Mouse (Mus musculus) kidney, adult 2 months (tissue): ENCODE results near the gene Slc27a3. TPM values are rescaled to one million over a fixed set of nuclear protein-coding genes. Genes with fewer than 3 reads are reported as not detected.
A peak's percentile ranks its signal among the peaks of the same experiment; 100 is the strongest.

Source experiments
- DNase-seq: peaks from one replicate; pipeline ENCODE4 v3.0.0; 2021
- H3K27ac ChIP-seq: fragments of 200-500 bp; 2 replicates; pipeline ENCODE4 v1.5.1; 2012; ENCODE audit warnings: low read depth, low read length, control low read depth, inconsistent platforms; ENCODE audit not compliant: insufficient read depth
- H3K27me3 ChIP-seq: fragments of 200-500 bp; replicated peaks from 2 replicates; pipeline ENCODE4 v1.6.1; 2012; ENCODE audit warnings: mild to moderate bottlenecking, moderate library complexity, low read length, inconsistent platforms; ENCODE audit not compliant: control insufficient read depth, insufficient read depth
- H3K36me3 ChIP-seq: fragments of 200-500 bp; 2 replicates; pipeline ENCODE4 v1.6.1; 2012; ENCODE audit warnings: mild to moderate bottlenecking, moderate library complexity, low read length, inconsistent platforms; ENCODE audit not compliant: control insufficient read depth, insufficient read depth
- H3K4me1 ChIP-seq: fragments of 200-500 bp; 2 replicates; pipeline ENCODE4 v1.6.1; 2011; ENCODE audit warnings: low read length; ENCODE audit not compliant: control insufficient read depth, insufficient read depth
- H3K4me3 ChIP-seq: fragments of 200-500 bp; 2 replicates; pipeline ENCODE4 v1.5.1; 2011; ENCODE audit warnings: mild to moderate bottlenecking, low read depth, low read length, control low read depth; ENCODE audit not compliant: insufficient read depth
- CTCF ChIP-seq: fragments of 200-500 bp; conservative IDR thresholded peaks from 2 replicates; pipeline ENCODE4 v1.5.1; 2011; ENCODE audit warnings: low read depth, mild to moderate bottlenecking, control low read depth, low read length, moderate library complexity, mixed read lengths; ENCODE audit not compliant: insufficient read depth, insufficient read length
- POLR2A ChIP-seq: fragments of 200-500 bp; IDR thresholded peaks from one replicate; pipeline ENCODE4 v1.6.1; 2011; ENCODE audit warnings: low read depth, low read length, control low read depth
- WGBS: fragments of 180-500 bp; shearing (Covaris S2); methylation state at CpG from one replicate; pipeline ENCODE4 v1.1.7; 2018; 5-methylcytosine and 5-hydroxymethylcytosine counted together
- polyA plus RNA-seq: library from polyadenylated mRNA; depleted of rRNA; stranded (reverse); fragments of >200 nt; gene quantifications from 2 replicates; pipeline ENCODE4 v1.2.3, GENCODE M21; 2012

Slc27a3 gene
- polyA plus RNA-seq, 1 experiment, result 12.9 TPM

DNA sequence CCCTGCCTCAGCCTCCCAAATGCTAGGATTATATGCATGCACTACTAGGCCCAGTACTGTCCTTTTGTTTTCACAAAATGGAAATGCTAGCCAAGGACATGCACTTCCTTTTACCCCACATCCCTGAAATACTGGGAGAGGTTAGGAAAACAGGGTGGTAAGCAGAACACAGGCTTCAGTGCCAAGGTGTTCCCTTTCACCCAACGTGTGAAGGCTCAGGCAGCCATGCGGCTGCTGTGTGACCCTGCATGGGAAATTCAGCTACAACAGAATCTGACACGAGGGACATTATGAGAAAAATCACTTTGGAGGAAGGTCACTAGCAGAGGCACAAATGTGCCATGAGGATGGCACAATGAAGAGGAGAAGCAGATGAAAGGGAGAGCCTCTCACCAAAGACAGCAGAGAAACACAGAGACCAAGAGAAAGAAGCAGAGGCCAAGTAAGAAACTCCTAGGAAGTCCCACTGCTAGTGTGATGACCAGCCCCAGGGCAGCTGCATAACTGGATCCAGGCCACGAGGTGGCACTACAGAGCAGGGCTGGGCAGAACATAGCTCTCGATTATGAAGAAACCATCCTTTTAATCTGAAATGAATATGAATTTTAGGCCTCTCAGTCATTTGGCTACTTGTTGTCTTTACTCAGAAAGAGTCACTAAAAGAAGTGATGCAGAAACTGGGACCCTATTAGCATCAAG is 22.7 kb upstream of the Slc27a3 start:
- Histone ChIP-seq H3K4me3 (no peak overlapping the region), H3K36me3 (peaks cover 8% of the 10 kb centered on the region; the same call in 1 of the 2 replicates), H3K27me3 (no peaks in the 10 kb centered on the region), H3K27ac (no peak overlapping the region), H3K4me1 (no peaks in the 10 kb centered on the region)
- 35% methylated on average over 5 of the region's 5 CpGs for WGBS
- TF ChIP-seq POLR2A (no peak), CTCF (peak; percentile 92)
- DNase-seq, result peak; percentile 79

DNA sequence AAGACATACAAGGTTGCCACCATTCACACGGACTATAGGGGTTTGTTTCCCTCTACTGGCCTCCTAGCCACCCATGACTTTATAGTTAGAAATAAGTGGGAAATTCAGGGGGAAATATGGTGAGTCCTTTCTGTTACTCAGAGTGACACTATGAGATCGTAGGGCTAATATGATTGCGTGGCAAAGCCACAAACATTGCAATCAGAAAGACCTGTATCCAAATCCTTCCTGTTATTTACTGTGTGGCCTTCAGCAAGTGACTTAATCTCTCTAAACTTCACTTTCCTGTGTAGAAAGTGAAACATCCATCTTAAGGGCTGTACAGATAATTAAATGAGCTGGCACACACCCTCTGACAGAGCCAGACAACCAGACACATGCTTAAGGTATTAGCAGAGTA is 19.0 kb upstream of the Slc27a3 start:
- Histone ChIP-seq H3K4me1 (no peaks in the 10 kb centered on the region), H3K27me3 (no peaks in the 10 kb centered on the region), H3K27ac (no peak overlapping the region), H3K4me3 (no peak overlapping the region), H3K36me3 (peaks cover 14% of the 10 kb centered on the region)
- 89% methylated on average over 3 of the region's 3 CpGs for WGBS
- no peak for DNase-seq
- TF ChIP-seq CTCF (no peak), POLR2A (no peak)

DNA sequence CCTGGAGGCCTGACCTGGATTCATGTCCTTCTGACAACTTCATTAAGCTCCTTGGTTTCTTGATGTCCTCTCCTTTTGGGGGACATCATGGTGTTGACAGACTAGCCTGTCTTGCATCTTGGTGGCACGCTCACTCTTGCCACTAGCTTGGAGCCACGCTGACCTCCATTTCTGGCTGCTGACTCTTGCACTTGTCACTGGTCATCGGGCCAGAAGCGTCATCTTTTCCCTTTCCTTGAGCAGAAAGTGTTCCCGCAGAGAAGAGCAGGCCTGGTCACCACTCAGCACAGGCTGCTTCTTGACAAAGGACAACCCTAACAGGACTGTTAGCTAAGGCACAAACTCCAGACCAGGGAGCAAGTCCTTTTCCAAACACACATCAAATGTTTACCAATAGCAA is 16.7 kb upstream of the Slc27a3 start:
- 93% methylated on average over 5 of the region's 5 CpGs for WGBS
- peaks cover 17% of the 10 kb centered on the region for H3K36me3 ChIP-seq
- no peak overlapping the region for H3K4me3 ChIP-seq
- no peaks in the 10 kb centered on the region for H3K27me3 ChIP-seq
- TF ChIP-seq CTCF (no peak), POLR2A (no peak)
- DNase-seq, result no peak
- no peaks in the 10 kb centered on the region for H3K4me1 ChIP-seq
- no peak overlapping the region for H3K27ac ChIP-seq

DNA sequence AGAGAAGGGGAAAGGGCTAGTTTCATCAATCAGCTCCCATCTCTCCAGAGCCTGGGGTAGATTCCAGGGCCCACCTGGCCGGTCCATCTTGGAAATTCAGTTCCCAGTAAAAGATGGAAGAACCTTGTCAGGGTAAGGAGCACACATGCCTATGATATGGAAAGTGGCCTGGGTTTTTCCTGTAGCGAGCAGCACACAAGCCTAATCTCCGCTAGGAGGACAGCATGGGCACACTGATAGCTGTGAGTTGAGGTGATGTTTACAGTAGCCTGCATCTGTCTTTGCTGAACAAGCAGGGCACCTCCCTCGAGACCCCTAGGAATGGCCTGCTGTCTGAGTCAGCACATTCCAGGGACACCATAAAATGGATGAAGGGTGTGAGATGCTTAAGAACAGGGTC is 14.9 kb upstream of the Slc27a3 start:
- H3K27me3 ChIP-seq, result no peaks in the 10 kb centered on the region
- DNase-seq, result no peak
- H3K4me3 ChIP-seq, result no peak overlapping the region
- no peaks in the 10 kb centered on the region for H3K4me1 ChIP-seq
- 78% methylated on average over 4 of the region's 4 CpGs for WGBS
- TF ChIP-seq CTCF, result no peak
- TF ChIP-seq POLR2A, result no peak
- H3K36me3 ChIP-seq, result peaks cover 18% of the 10 kb centered on the region
- H3K27ac ChIP-seq, result no peak overlapping the region

DNA sequence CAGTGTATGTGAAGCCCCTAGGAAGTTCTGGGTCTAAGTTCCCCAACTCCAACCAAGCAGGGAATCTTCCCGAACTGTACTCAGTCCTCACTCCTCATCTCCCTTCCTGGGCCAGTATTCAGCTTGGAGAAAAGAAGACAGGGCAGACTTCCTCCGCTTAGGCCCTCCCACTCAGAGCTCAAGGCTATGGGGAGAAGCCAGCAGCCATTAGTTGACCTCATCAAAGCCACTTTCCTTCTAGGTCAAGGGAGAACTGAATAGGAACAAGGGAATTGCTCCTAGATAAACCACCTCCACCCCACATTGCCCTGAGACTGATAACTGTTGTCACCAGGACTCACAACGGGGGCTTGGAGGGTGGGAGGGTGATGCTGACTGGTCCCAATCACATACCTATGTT is 14.4 kb upstream of the Slc27a3 start:
- H3K4me1 ChIP-seq, result no peaks in the 10 kb centered on the region
- H3K27ac ChIP-seq, result no peak overlapping the region
- 91% methylated on average over 3 of the region's 3 CpGs for WGBS
- no peak for TF ChIP-seq POLR2A
- no peak for TF ChIP-seq CTCF
- no peak overlapping the region for H3K4me3 ChIP-seq
- peaks cover 17% of the 10 kb centered on the region for H3K36me3 ChIP-seq
- DNase-seq, result no peak
- no peaks in the 10 kb centered on the region for H3K27me3 ChIP-seq

DNA sequence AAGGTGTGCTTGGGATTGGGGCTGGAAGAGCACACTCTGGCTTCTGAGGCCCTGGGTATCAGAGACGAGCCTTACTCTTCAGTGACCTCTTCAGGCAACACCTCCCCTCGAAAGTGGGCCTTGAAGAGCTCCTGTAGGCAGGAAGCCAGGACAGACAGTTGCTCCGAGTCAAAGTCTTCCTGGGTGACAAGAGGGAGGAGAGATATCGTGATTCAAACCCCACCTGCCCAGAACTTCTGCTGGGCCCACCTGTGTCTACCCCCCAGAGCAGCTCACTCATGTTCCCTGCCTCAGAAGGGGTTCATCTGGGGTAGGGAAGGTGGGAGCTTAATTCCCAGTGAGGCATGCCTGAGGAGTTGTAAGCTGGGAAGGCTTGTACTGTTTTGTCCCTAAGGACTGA is 11.3 kb upstream of the Slc27a3 start:
- Histone ChIP-seq H3K27me3 (no peaks in the 10 kb centered on the region), H3K4me1 (no peaks in the 10 kb centered on the region), H3K4me3 (no peak overlapping the region), H3K36me3 (peaks cover 10% of the 10 kb centered on the region), H3K27ac (no peak overlapping the region)
- 72% methylated on average over 4 of the region's 4 CpGs for WGBS
- DNase-seq, result no peak
- TF ChIP-seq CTCF, result no peak
- no peak for TF ChIP-seq POLR2A

DNA sequence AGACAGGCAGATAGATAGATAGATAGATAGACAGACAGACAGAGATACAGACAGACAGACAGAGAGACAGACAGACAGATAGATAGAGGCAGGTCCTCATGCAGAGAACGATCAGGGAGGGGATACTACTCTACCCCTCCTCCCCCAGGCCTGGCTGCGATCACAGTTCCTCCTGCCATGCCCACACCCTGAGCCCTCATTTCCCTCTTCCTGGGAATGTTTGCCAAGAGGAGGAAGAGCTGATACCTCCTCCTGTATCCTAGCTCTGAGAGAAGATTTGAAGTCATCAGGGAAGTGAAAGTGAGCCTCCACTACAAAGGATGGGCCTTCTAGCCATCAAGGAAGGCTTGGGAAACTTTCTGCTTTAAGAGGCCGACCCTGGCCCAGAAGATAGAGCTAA is 5.9 kb upstream of the Slc27a3 start:
- 65% methylated on average over 3 of the region's 3 CpGs for WGBS
- no peak for DNase-seq
- no peaks in the 10 kb centered on the region for H3K27me3 ChIP-seq
- H3K27ac ChIP-seq, result no peak overlapping the region
- H3K4me1 ChIP-seq, result no peaks in the 10 kb centered on the region
- peaks cover 2% of the 10 kb centered on the region for H3K36me3 ChIP-seq
- no peak for TF ChIP-seq CTCF
- TF ChIP-seq POLR2A, result no peak
- H3K4me3 ChIP-seq, result no peak overlapping the region

DNA sequence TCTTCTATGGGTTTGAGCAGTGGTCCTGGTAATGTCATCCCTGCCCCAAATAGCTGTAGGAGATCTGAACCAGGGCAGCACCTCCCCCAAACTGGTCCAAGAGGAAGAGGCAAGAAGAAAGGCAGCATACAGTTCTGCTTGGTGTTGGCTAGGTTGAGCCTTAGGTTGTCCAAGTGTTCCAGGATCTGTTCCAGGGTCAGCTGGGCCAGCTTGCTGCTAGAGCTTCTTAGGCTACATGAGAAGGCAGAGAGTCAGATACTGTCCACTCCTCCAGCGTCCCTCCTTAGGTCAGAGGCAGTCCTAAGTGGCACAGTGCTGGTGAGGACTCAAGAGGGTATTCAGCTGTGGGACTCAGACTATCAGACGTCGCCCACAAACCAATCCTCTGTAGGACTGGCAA is 2.9 kb upstream of the Slc27a3 start:
- 86% methylated on average over 3 of the region's 3 CpGs for WGBS
- H3K36me3 ChIP-seq, result peaks cover 2% of the 10 kb centered on the region; the same call in 1 of the 2 replicates
- 0 out of 2 replicates have a peak, but pooled peaks cover 4% of the 10 kb centered on the region for H3K4me1 ChIP-seq
- DNase-seq, result no peak
- no peak overlapping the region for H3K27ac ChIP-seq
- H3K4me3 ChIP-seq, result no peak overlapping the region
- TF ChIP-seq CTCF (no peak), POLR2A (no peak)
- H3K27me3 ChIP-seq, result no peaks in the 10 kb centered on the region
